Mouse (Mus musculus) heart, embryonic 10.5 days (tissue): ENCODE results near the gene 4632433K11Rik. TPM values are rescaled to one million over a fixed set of nuclear protein-coding genes. Genes with fewer than 3 reads are reported as not detected.
"Not testable (repeated sequence)": the region's sequence is repeated elsewhere in the genome, so short reads cannot be mapped to it uniquely, and the experiment has no call there.

ENCODE experiments used
- DNase-seq: peaks from one replicate; pipeline ENCODE4 v3.0.0-alpha.2; 2017; ENCODE audit warnings: low spot score
- H3K27ac ChIP-seq: fragments of 300-500 bp; sonication (generic); 2 replicates; pipeline ENCODE4 v1.5.1; 2016; ENCODE audit warnings: mild to moderate bottlenecking
- H3K27me3 ChIP-seq: fragments of 300-500 bp; sonication (generic); 2 replicates; pipeline ENCODE4 v1.6.1; 2016; ENCODE audit warnings: mild to moderate bottlenecking; ENCODE audit not compliant: poor library complexity, insufficient read depth, severe bottlenecking
- H3K36me3 ChIP-seq: fragments of 300-500 bp; sonication (generic); 2 replicates; pipeline ENCODE4 v1.6.1; 2016; ENCODE audit warnings: mild to moderate bottlenecking, moderate library complexity
- H3K4me1 ChIP-seq: fragments of 300-500 bp; sonication (generic); 2 replicates; pipeline ENCODE4 v1.6.1; 2016; ENCODE audit warnings: mild to moderate bottlenecking
- H3K4me3 ChIP-seq: fragments of 300-500 bp; sonication (generic); 2 replicates; pipeline ENCODE4 v1.5.1; 2016; ENCODE audit warnings: mild to moderate bottlenecking, moderate library complexity
- H3K9me3 ChIP-seq: fragments of 300-500 bp; sonication (generic); 2 replicates; pipeline ENCODE4 v1.6.1; 2016; ENCODE audit warnings: mild to moderate bottlenecking, moderate library complexity
- WGBS: fragments of 180-500 bp; shearing (Covaris S2); methylation state at CpG from one replicate; pipeline ENCODE4 v1.1.7; 2016; 5-methylcytosine and 5-hydroxymethylcytosine counted together
- polyA plus RNA-seq: library from polyadenylated mRNA; unstranded; fragments of >200 nt; fragmentation: Nextera tagmentation; extraction: Ambion mirVana; gene quantifications from 2 replicates; pipeline ENCODE4 v1.2.1, GENCODE M21; 2016

The 4632433K11Rik gene
- polyA plus RNA-seq, 1 experiment from 2014 or later: not detected

GRCm38 (mm10) chr7:5014251-5015117 lies 19.4 kb upstream of the 4632433K11Rik start, which contains the start of the genes Zfp524 and Fiz1:
Zfp524 (plus strand) TSS chr7:5014415.
Fiz1 (minus strand) TSS chr7:5014697.
- Histone ChIP-seq H3K4me1 (0 out of 2 replicates have a peak, but pooled peaks cover 4% of the 10 kb centered on the region), H3K9me3 (no peaks in the 10 kb centered on the region), H3K27me3 (no peaks in the 10 kb centered on the region), H3K4me3 (peak within 1 kb of the TSS; percentile 84), H3K36me3 (peaks cover 53% of the 10 kb centered on the region), H3K27ac (peak within 1 kb of the TSS; percentile 98)
- WGBS: under 1% methylated on average over 42 of the region's 42 CpGs
- DNase-seq: peak; percentile 98

- peak; percentile 98 for DNase-seq
- Histone ChIP-seq H3K4me3 (peak within 1 kb of the TSS; percentile 84), H3K27ac (peak within 1 kb of the TSS; percentile 98), H3K36me3 (peaks cover 44% of the 10 kb centered on the region), H3K4me1 (0 out of 2 replicates have a peak, but pooled peaks cover 4% of the 10 kb centered on the region), H3K27me3 (no peaks in the 10 kb centered on the region), H3K9me3 (no peaks in the 10 kb centered on the region)
- under 1% methylated on average over 76 of the region's 76 CpGs for WGBS
These were observed 18.6 kb upstream of the 4632433K11Rik start, which contains the start of gene Gm44973 for GRCm38 (mm10) chr7:5015118-5016001. Gm44973 (plus strand) TSS chr7:5015496.

GRCm38 (mm10) chr7:5016057-5016456 lies 17.9 kb upstream of the 4632433K11Rik start:
- DNase-seq: no peak
- peak overlapping the region; percentile 98 for H3K27ac ChIP-seq
- peaks cover 37% of the 10 kb centered on the region for H3K36me3 ChIP-seq
- H3K4me3 ChIP-seq: peak overlapping the region; percentile 84
- WGBS: 79% methylated on average over 3 of the region's 3 CpGs
- H3K27me3 ChIP-seq: no peaks in the 10 kb centered on the region
- H3K9me3 ChIP-seq: no peaks in the 10 kb centered on the region
- H3K4me1 ChIP-seq: peaks cover 5% of the 10 kb centered on the region

GRCm38 (mm10) chr7:5016920-5017319 lies 17.0 kb upstream of the 4632433K11Rik start:
- 98% methylated on average over 2 of the region's 2 CpGs for WGBS
- DNase-seq: no peak
- Histone ChIP-seq H3K27me3 (no peaks in the 10 kb centered on the region), H3K36me3 (peaks cover 30% of the 10 kb centered on the region), H3K9me3 (no peaks in the 10 kb centered on the region), H3K27ac (no peak overlapping the region), H3K4me1 (peaks cover 10% of the 10 kb centered on the region), H3K4me3 (no peak overlapping the region)

- no peak overlapping the region for H3K27ac ChIP-seq
- H3K36me3 ChIP-seq: peaks cover 30% of the 10 kb centered on the region
- H3K27me3 ChIP-seq: no peaks in the 10 kb centered on the region
- 88% methylated on average over 16 of the region's 16 CpGs for WGBS
- no peak overlapping the region for H3K4me3 ChIP-seq
- no peak for DNase-seq
- H3K9me3 ChIP-seq: no peaks in the 10 kb centered on the region
- peaks cover 10% of the 10 kb centered on the region for H3K4me1 ChIP-seq
These were observed 16.6 kb upstream of the 4632433K11Rik start for GRCm38 (mm10) chr7:5017352-5017751.

- 95% methylated on average over 21 of the region's 21 CpGs for WGBS
- Histone ChIP-seq H3K36me3 (peaks cover 30% of the 10 kb centered on the region), H3K9me3 (no peaks in the 10 kb centered on the region), H3K27me3 (no peaks in the 10 kb centered on the region), H3K4me1 (peaks cover 10% of the 10 kb centered on the region), H3K27ac (no peak overlapping the region), H3K4me3 (no peak overlapping the region)
- DNase-seq: no peak
These were observed 16.0 kb upstream of the 4632433K11Rik start for GRCm38 (mm10) chr7:5017931-5018330.

- not testable (repeated sequence) for DNase-seq, H3K9me3 ChIP-seq, H3K4me1 ChIP-seq, H3K27me3 ChIP-seq
- Histone ChIP-seq H3K36me3 (peaks cover 43% of the 10 kb centered on the region), H3K4me3 (peak overlapping the region; percentile 94), H3K27ac (peak overlapping the region; percentile 98)
- WGBS: 34% methylated on average over 8 of the region's 8 CpGs
These were observed 14.3 kb upstream of the 4632433K11Rik start for GRCm38 (mm10) chr7:5019576-5019975.

- peak; percentile 100 for DNase-seq
- WGBS: under 1% methylated on average over 49 of the region's 49 CpGs
- Histone ChIP-seq H3K4me1 (peaks cover 10% of the 10 kb centered on the region), H3K36me3 (peaks cover 48% of the 10 kb centered on the region), H3K4me3 (peak within 1 kb of the TSS; percentile 94), H3K27ac (peak within 1 kb of the TSS; percentile 98), H3K9me3 (no peaks in the 10 kb centered on the region), H3K27me3 (no peaks in the 10 kb centered on the region)
These were observed 13.8 kb upstream of the 4632433K11Rik start, which contains the start of the genes Zfp865 and Ccdc106 for GRCm38 (mm10) chr7:5020000-5020681. Zfp865 (plus strand) TSS chr7:5020376. Ccdc106 (plus strand) TSS chr7:5020553.

GRCm38 (mm10) chr7:5020685-5021084 lies 13.2 kb upstream of the 4632433K11Rik start:
- DNase-seq: no peak
- Histone ChIP-seq H3K27me3 (no peaks in the 10 kb centered on the region), H3K27ac (peak overlapping the region; percentile 98), H3K36me3 (peaks cover 54% of the 10 kb centered on the region), H3K4me1 (peaks cover 10% of the 10 kb centered on the region), H3K9me3 (no peaks in the 10 kb centered on the region), H3K4me3 (peak overlapping the region; percentile 94)
- WGBS: under 1% methylated on average over 15 of the region's 15 CpGs

- Histone ChIP-seq H3K27me3 (no peaks in the 10 kb centered on the region), H3K27ac (peak overlapping the region; percentile 98), H3K4me1 (peaks cover 6% of the 10 kb centered on the region), H3K9me3 (no peaks in the 10 kb centered on the region), H3K36me3 (peaks cover 59% of the 10 kb centered on the region), H3K4me3 (peak overlapping the region; percentile 94)
- no peak for DNase-seq
- WGBS: 53% methylated on average over 5 of the region's 5 CpGs
These were observed 12.7 kb upstream of the 4632433K11Rik start for GRCm38 (mm10) chr7:5021197-5021596.

- Histone ChIP-seq H3K27me3 (no peaks in the 10 kb centered on the region), H3K27ac (no peak overlapping the region), H3K9me3 (peaks cover 33% of the 10 kb centered on the region), H3K36me3 (peaks cover 95% of the 10 kb centered on the region), H3K4me1 (no peaks in the 10 kb centered on the region), H3K4me3 (no peak overlapping the region)
- no peak for DNase-seq
- 89% methylated on average over 22 of the region's 22 CpGs for WGBS
These were observed 4.4 kb upstream of the 4632433K11Rik start for GRCm38 (mm10) chr7:5029543-5029942.

GRCm38 (mm10) chr7:5029946-5030345 lies 4.0 kb upstream of the 4632433K11Rik start:
- no peaks in the 10 kb centered on the region for H3K4me1 ChIP-seq
- no peaks in the 10 kb centered on the region for H3K27me3 ChIP-seq
- WGBS: 86% methylated on average over 21 of the region's 21 CpGs
- H3K27ac ChIP-seq: no peak overlapping the region
- no peak for DNase-seq
- H3K9me3 ChIP-seq: peaks cover 33% of the 10 kb centered on the region
- H3K36me3 ChIP-seq: peaks cover 95% of the 10 kb centered on the region
- H3K4me3 ChIP-seq: no peak overlapping the region
